Mouse (Mus musculus) limb, embryonic 12.5 days (tissue): ENCODE results near the gene Meig1. TPM values are rescaled to one million over a fixed set of nuclear protein-coding genes. Genes with fewer than 3 reads are reported as not detected.
"Not testable (repeated sequence)": the region's sequence is repeated elsewhere in the genome, so short reads cannot be mapped to it uniquely, and the experiment has no call there.

Experiments used
- ATAC-seq: fragments of 200-750 bp; cut with Nextera tagmentation; 2 replicates; pipeline ENCODE4 v1.8.0; 2017; ENCODE audit warnings: low read depth, moderate TSS enrichment; ENCODE audit not compliant: insufficient number of reproducible peaks, insufficient read depth, low FRiP score, low TSS enrichment
- H3K27ac ChIP-seq: fragments of 300-500 bp; sonication (generic); 2 replicates; pipeline ENCODE4 v1.5.1; 2016; ENCODE audit warnings: mild to moderate bottlenecking, moderate library complexity
- H3K27me3 ChIP-seq: fragments of 300-500 bp; sonication (generic); 2 replicates; pipeline ENCODE4 v1.6.1; 2016; ENCODE audit warnings: mild to moderate bottlenecking, moderate library complexity
- H3K36me3 ChIP-seq: fragments of 300-500 bp; sonication (generic); 2 replicates; pipeline ENCODE4 v1.6.1; 2016; ENCODE audit warnings: mild to moderate bottlenecking, moderate library complexity
- H3K4me1 ChIP-seq: fragments of 300-500 bp; sonication (generic); replicated peaks from 2 replicates; pipeline ENCODE4 v1.6.1; 2016
- H3K4me2 ChIP-seq: fragments of 300-500 bp; sonication (generic); 2 replicates; pipeline ENCODE4 v1.6.1; 2016; ENCODE audit warnings: mild to moderate bottlenecking, moderate library complexity
- H3K4me3 ChIP-seq: fragments of 300-500 bp; sonication (generic); replicated peaks from 2 replicates; pipeline ENCODE4 v1.5.1; 2016; ENCODE audit warnings: mild to moderate bottlenecking
- H3K9ac ChIP-seq: fragments of 300-500 bp; sonication (generic); replicated peaks from 2 replicates; pipeline ENCODE4 v1.6.1; 2016; ENCODE audit warnings: mild to moderate bottlenecking, moderate library complexity
- H3K9me3 ChIP-seq: fragments of 300-500 bp; sonication (generic); 2 replicates; pipeline ENCODE4 v1.6.1; 2016; ENCODE audit warnings: mild to moderate bottlenecking, moderate library complexity
- WGBS: fragments of 180-500 bp; shearing (Covaris S2); methylation state at CpG from one replicate; pipeline ENCODE4 v1.1.7; 2016; 5-methylcytosine and 5-hydroxymethylcytosine counted together
- polyA plus RNA-seq: library from polyadenylated mRNA; unstranded; fragments of >200 nt; fragmentation: Nextera tagmentation; extraction: Ambion mirVana; gene quantifications from 2 replicates; pipeline ENCODE4 v1.2.1, GENCODE M21; 2016

Gene Meig1
- polyA plus RNA-seq, 1 experiment from 2014 or later, result not detected

DNA sequence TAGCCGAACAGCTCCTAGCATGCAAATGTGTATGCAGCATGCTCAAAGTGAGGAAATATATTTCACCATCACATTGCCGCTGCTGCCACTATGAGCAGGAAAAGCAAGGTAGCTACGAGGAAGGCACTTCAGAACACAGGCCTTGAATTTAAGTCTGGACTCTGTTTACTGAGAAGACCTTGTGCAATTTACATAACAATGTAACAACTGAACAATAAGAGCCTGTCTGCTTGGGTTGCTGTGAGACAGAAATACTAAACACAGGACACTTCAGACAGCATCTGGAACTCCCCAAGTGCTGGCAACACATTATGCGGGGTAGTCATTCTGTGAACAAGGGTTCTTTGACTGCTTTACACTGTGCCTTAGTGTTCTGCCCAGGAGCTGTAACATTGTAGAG lies 2.3 kb downstream of the Meig1 start:
- WGBS, result 73% methylated on average over 4 of the region's 4 CpGs
- no peak overlapping the region for H3K9ac ChIP-seq
- ATAC-seq, result no peak

DNA sequence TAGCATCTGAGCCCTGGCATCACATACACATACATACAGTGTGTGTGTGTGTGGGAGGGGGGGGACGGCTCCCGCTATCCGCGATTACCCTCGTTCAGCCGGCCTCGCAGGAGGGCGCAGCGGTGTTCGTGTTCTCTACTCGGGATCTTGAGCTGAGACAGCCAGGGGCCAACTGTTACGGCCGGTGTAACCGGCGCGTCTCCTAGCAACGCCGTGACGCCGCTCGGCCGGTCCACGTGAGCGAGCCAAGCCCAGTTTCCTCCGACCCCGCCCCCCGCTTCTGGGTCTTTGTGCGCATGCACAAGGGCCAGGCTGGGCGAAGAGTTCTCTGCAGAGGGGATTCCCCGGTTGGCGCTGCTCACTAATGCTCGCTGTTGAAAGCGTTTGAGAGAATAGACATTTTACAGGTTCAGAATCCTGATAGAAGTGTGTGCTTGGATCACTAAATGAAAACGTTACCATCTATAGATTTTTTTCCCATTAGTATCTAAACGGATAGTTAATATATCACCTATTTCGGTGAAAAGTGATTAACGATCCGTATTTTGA lies 3.5 kb downstream of the Meig1 start:
- Histone ChIP-seq H3K36me3 (no peaks in the 10 kb centered on the region), H3K27me3 (peaks cover 26% of the 10 kb centered on the region), H3K9ac (peak overlapping the region; percentile 23; the same call in 1 of the 2 replicates), H3K9me3 (no peaks in the 10 kb centered on the region), H3K4me3 (peak overlapping the region; percentile 47), H3K27ac (no peak overlapping the region), H3K4me1 (0 out of 2 replicates have a peak, but pooled peaks cover 3% of the 10 kb centered on the region), H3K4me2 (peak overlapping the region; percentile 70)
- 2% methylated on average over 38 of the region's 38 CpGs for WGBS
- ATAC-seq, result peak; percentile 94

More for the DNA sequence above, 2.3 kb downstream of the Meig1 start:
- no peaks in the 10 kb centered on the region for H3K9me3 ChIP-seq
- H3K4me2 ChIP-seq, result no peak overlapping the region
- H3K27me3 ChIP-seq, result peaks cover 26% of the 10 kb centered on the region
- no peaks in the 10 kb centered on the region for H3K36me3 ChIP-seq
- H3K27ac ChIP-seq, result no peak overlapping the region
- peaks cover 10% of the 10 kb centered on the region; the same call in 1 of the 2 replicates for H3K4me1 ChIP-seq
- no peak overlapping the region for H3K4me3 ChIP-seq

DNA sequence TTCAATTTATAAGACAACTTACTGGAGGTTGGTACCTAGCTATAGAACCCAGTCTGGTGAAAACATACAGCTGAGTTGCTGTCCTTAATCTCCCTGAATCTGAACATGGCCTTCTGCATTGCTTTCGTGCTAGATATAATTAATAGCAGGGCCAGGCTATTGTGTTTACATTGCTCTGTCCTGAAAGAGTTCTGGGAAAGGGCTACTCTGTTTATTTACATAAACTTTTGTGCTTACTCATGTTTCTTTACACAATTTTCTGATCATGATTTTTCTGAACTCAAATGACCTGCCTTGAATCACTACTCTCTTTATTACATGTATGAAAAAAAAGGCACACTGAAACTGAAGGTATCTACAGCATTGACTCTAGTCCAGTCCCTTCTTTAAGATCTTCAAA lies 6.8 kb downstream of the Meig1 start:
- no peak for ATAC-seq
- H3K27ac ChIP-seq, result no peak overlapping the region
- WGBS, result 73% methylated on average over 1 of the region's 1 CpGs
- no peak overlapping the region for H3K4me3 ChIP-seq
- H3K9ac ChIP-seq, result no peak overlapping the region
- H3K4me1 ChIP-seq, result no peaks in the 10 kb centered on the region
- H3K36me3 ChIP-seq, result no peaks in the 10 kb centered on the region
- H3K4me2 ChIP-seq, result no peak overlapping the region
- H3K27me3 ChIP-seq, result peaks cover 25% of the 10 kb centered on the region
- H3K9me3 ChIP-seq, result no peaks in the 10 kb centered on the region

DNA sequence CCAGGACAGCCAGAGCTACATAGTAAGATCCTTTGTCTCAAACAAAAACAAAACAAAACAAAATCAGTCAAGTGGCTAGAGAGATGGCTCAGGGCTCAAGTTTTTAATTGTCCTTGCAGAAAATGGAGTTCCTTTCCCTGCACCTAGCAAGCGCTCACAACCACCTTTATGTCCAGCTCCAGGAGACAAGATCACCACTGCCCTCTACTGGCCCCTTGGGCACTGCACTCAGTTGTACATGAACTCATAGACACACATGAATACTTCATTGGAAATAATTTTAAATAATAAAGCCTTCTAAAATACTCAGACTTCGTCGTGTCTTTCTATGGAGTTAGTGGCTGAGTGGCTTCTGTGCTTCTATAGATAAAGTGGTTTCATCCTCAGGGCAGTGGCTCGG lies 8.2 kb downstream of the Meig1 start:
- no peak overlapping the region for H3K4me2 ChIP-seq
- no peaks in the 10 kb centered on the region for H3K4me1 ChIP-seq
- H3K36me3 ChIP-seq, result no peaks in the 10 kb centered on the region
- no peak overlapping the region for H3K27ac ChIP-seq
- no peak for ATAC-seq
- H3K27me3 ChIP-seq, result peaks cover 23% of the 10 kb centered on the region
- WGBS, result 27% methylated on average over 4 of the region's 4 CpGs
- H3K4me3 ChIP-seq, result no peak overlapping the region
- H3K9me3 ChIP-seq, result no peaks in the 10 kb centered on the region
- no peak overlapping the region for H3K9ac ChIP-seq

DNA sequence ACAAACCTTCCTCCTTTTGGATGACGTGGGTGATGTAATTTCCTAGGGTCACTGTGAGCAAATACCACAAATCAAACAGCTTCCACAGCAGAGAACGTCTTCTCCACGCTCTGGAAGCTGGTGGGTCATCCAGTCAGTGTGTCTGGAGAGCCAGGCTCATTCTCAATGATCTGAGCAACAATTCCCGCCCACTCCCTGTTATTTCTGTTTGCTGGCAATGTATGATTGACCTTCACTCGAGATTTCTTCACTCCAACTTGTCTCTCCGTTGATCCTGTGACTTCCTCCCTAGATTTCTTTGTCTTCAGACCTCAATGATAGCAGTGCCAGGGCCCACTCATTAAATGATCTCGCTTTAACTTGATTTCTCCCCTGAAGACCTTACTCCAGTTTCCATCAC lies 14.7 kb downstream of the Meig1 start:
- 80% methylated on average over 7 of the region's 7 CpGs for WGBS
- no peaks in the 10 kb centered on the region for H3K9me3 ChIP-seq
- H3K4me3 ChIP-seq, result no peak overlapping the region
- H3K9ac ChIP-seq, result no peak overlapping the region
- ATAC-seq, result no peak
- H3K36me3 ChIP-seq, result no peaks in the 10 kb centered on the region
- no peaks in the 10 kb centered on the region for H3K27me3 ChIP-seq
- H3K4me2 ChIP-seq, result no peak overlapping the region
- no peaks in the 10 kb centered on the region for H3K4me1 ChIP-seq
- H3K27ac ChIP-seq, result no peak overlapping the region

DNA sequence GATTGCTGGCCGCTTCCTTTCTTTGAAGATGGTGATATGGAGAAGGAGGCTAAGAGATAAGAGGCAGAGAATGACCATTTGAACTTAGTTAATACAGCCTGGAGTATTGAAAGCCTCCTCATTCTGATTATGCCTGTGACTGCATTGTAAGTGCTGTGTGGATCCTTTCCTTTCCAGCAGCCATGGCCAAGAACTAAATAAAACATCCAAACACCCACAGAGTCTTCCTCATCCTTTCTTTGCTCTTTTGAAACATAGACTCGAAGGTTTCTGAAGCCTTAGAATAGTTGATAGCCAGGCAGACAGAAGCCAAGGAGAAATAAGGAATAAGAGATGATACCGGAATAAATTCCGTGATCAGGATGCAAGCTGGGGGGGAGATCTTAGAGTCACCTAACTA lies 16.5 kb downstream of the Meig1 start:
- H3K4me1 ChIP-seq, result no peaks in the 10 kb centered on the region
- no peak overlapping the region for H3K27ac ChIP-seq
- H3K9me3 ChIP-seq, result no peaks in the 10 kb centered on the region
- H3K27me3 ChIP-seq, result no peaks in the 10 kb centered on the region; the same call in 1 of the 2 replicates
- H3K4me2 ChIP-seq, result no peak overlapping the region
- no peak overlapping the region for H3K4me3 ChIP-seq
- H3K36me3 ChIP-seq, result no peaks in the 10 kb centered on the region
- H3K9ac ChIP-seq, result no peak overlapping the region
- ATAC-seq, result no peak
- 86% methylated on average over 4 of the region's 4 CpGs for WGBS

DNA sequence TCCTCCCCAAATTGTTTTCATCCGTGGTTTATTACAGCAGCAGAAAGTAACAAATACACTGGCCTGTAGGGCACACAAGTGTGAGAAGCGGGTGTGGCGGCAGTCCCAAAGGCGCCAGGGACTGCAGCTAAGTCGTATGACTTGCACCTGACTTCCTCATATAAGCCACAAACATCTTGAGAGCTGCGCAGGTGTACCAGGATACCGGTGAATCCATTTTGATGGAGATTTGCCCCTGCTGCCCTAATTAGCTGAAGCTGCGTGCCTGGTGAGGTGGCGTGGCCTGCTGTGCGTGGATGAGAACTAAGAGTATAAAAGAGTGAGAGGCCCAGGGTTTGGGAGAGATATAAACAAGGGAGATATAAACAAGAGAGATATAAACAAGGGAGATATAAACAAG lies 25.3 kb downstream of the Meig1 start, which contains the start of gene Olah:
Gene Olah (minus strand): TSS at position 101 of the 400 bp plus-strand sequence.
- ATAC-seq, H3K9me3 ChIP-seq, H3K4me1 ChIP-seq, H3K9ac ChIP-seq, H3K36me3 ChIP-seq, H3K4me2 ChIP-seq, H3K4me3 ChIP-seq, H3K27me3 ChIP-seq, H3K27ac ChIP-seq: not testable (repeated sequence)
- WGBS, result 59% methylated on average over 10 of the region's 10 CpGs

DNA sequence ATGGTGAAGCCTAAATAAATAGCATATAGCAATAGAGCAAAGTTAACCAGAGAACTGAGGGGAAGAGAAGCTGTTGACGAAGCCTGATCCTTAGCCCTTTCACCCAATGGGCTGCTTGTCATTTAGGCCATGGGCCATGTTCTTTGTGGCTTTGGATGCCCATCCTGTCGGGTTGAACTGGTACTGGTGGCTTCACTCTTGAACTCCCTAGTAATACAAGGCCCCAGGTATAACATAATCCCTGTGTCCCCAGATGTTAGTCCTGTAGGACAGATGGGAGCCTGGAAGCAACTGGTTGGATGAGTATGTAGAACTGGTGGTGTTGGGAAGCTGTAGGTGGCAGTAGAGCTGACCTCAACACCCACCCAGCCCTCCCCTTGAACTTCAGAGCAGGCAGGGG lies 30.5 kb downstream of the Meig1 start:
- no peak for ATAC-seq
- no peaks in the 10 kb centered on the region for H3K36me3 ChIP-seq
- no peak overlapping the region for H3K9ac ChIP-seq
- no peak overlapping the region for H3K4me3 ChIP-seq
- H3K4me1 ChIP-seq, result no peaks in the 10 kb centered on the region
- H3K27me3 ChIP-seq, result no peaks in the 10 kb centered on the region
- no peak overlapping the region for H3K4me2 ChIP-seq
- no peak overlapping the region for H3K27ac ChIP-seq
- H3K9me3 ChIP-seq, result no peaks in the 10 kb centered on the region
- 79% methylated on average over 2 of the region's 2 CpGs for WGBS

DNA sequence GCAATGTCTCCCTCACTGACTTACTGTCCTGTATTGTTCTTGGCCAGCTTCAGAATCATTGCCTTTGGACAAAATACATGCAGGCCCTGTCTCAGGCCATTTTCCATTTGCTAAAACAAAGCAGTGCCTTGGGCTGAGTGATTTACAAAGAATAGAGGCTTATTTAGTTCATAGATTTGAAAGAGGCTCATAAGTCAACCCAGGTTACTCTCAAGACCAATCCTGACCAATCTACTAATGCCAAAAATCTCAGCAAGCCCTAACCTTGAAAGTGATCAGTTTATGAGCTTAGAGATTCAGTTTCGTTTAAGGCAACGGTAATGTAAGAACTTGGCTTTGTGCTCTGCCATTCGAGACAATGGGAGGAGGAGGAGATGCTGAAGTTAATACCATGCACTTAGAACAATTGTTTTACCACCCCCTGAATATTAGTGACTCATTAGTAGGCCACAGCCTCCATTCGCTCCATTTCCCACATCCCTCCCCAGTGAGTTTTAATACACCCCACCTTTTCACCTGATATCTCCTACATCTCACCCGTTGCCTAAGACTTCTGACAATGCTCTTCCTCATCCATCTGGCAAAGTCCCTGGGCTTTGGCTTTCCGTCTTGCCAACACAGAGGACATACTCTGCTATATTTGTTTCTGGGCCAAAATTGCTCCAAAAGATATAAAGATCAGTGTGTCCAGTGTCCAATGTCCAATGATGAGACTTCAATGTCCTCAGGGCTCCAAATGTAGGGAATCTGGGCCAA lies 35.2 kb downstream of the Meig1 start:
- H3K4me3 ChIP-seq, result no peak overlapping the region
- WGBS, result 82% methylated on average over 6 of the region's 6 CpGs
- no peaks in the 10 kb centered on the region for H3K27me3 ChIP-seq
- no peaks in the 10 kb centered on the region for H3K36me3 ChIP-seq
- H3K4me2 ChIP-seq, result no peak overlapping the region
- H3K4me1 ChIP-seq, result no peaks in the 10 kb centered on the region
- H3K9ac ChIP-seq, result no peak overlapping the region
- ATAC-seq, result no peak
- no peak overlapping the region for H3K27ac ChIP-seq
- H3K9me3 ChIP-seq, result no peaks in the 10 kb centered on the region

DNA sequence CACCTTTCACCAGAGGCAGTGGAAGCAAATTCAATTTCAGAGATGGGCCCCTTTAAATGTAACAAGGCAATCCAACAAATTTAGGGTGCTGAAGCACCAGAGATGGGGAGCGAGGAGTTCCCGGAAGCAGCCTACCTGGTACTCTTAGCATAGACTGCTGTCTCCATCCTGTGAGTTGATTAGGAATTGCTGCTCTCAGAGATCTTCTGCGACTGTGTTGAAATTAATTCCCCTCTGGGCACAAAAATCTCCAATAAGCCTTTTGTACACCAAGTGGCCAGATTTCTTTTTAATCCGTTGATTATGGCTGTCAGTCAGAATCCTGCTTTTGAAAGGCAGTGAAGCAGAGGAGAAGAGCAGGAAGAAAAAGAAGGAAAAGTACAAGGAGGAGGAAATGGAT lies 57.3 kb downstream of the Meig1 start:
- no peaks in the 10 kb centered on the region for H3K4me1 ChIP-seq
- ATAC-seq, result no peak
- H3K4me3 ChIP-seq, result no peak overlapping the region
- no peak overlapping the region for H3K4me2 ChIP-seq
- no peaks in the 10 kb centered on the region for H3K27me3 ChIP-seq
- 69% methylated on average over 4 of the region's 4 CpGs for WGBS
- H3K27ac ChIP-seq, result no peak overlapping the region
- H3K36me3 ChIP-seq, result no peaks in the 10 kb centered on the region
- no peaks in the 10 kb centered on the region for H3K9me3 ChIP-seq
- H3K9ac ChIP-seq, result no peak overlapping the region

DNA sequence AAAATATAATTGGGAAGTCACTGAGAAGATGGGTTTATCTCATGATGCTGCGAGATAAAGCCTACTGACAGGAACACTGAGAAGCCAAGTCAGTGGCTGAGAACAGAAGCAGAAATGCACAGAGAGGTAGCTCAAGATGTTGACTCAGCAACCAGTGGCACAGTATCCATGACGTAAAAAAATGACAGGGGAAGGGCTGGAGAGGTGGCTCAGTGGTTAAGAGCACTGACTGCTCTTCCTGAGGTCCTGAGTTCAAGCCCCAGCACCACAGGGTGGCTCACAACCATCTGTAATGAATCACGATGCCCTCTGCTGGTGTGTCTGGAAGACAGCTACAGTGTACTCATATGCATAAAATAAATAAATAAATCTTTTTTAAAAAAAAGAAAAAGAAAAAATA lies 61.4 kb downstream of the Meig1 start:
- Histone ChIP-seq H3K27me3 (no peaks in the 10 kb centered on the region), H3K4me1 (no peaks in the 10 kb centered on the region), H3K27ac (no peak overlapping the region), H3K36me3 (no peaks in the 10 kb centered on the region), H3K4me3 (no peak overlapping the region), H3K9me3 (no peaks in the 10 kb centered on the region), H3K4me2 (no peak overlapping the region), H3K9ac (no peak overlapping the region)
- no peak for ATAC-seq
- 81% methylated on average over 3 of the region's 3 CpGs for WGBS
